Mouse (Mus musculus) ES-E14 (cell line): ENCODE results near the gene Kcng4.

Experiments used
- MAFK ChIP-seq: IDR thresholded peaks from 2 replicates; pipeline ENCODE4 v1.6.1; 2014; ENCODE audit warnings: mild to moderate bottlenecking, low read depth, low read length, inconsistent platforms; ENCODE audit not compliant: insufficient read depth
- ZNF384 ChIP-seq: IDR thresholded peaks from 2 replicates; pipeline ENCODE4 v1.6.1; 2012; ENCODE audit warnings: low read depth, low read length, inconsistent platforms

GRCm38 (mm10) chr8:119623061-119623460 lies 12.4 kb downstream of the Kcng4 start:
- TF ChIP-seq ZNF384 (no peak), MAFK (no peak)
